Mouse (Mus musculus) right cerebral cortex, adult 18-20 months (tissue): ENCODE results near the gene Spata31d1a.
A peak's percentile ranks its signal among the peaks of the same experiment; 100 is the strongest.
"Not testable (repeated sequence)": the region's sequence is repeated elsewhere in the genome, so short reads cannot be mapped to it uniquely, and the experiment has no call there.

ENCODE experiments used
- DNase-seq: peaks from one replicate; pipeline ENCODE4 v3.0.0; 2022; ENCODE audit warnings: mixed read lengths

Spata31d1a gene

DNA sequence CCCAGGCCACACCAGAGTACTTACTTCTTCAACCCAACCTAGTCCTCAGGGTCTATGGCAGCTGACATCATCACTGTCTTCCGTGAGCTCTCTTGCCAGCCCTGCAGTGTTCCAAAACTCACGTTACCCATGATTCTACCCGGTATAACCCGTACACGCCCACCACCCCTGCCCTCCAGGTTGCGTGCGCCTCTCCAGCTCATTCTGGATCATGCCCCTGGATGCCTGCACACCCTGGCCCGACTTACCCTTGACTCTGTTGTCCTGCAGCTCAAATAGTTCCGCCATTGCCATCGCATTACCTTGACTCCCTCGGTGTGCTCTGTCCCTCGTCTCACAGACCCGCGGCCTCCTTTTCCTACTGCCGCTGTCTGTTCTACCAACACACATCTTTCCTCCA is at the start of gene Spata31d1a:
Spata31d1a (minus strand) TSS at position 101 of the 400 bp plus-strand sequence.
- no peak for DNase-seq

DNA sequence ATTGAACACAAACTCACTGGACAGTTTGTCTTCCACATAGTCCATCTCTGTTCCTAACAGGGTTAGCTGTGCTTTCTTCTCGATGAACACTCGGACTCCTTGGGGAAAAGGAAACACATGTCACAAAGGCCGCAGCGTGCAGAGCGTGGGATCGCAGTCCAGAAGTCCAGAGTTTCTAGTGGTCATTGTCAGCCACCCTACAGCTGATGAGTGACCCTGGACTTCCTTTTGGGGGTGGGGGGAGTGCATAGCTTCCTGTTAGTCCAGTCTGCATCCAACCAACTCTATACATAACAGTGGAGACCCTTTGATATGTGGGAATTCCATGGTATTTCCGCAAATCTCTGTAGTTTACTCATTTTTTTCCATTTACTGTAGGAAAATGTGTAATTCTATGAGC is 46.8 kb upstream of the Spata31d1a start:
- no peak for DNase-seq

DNA sequence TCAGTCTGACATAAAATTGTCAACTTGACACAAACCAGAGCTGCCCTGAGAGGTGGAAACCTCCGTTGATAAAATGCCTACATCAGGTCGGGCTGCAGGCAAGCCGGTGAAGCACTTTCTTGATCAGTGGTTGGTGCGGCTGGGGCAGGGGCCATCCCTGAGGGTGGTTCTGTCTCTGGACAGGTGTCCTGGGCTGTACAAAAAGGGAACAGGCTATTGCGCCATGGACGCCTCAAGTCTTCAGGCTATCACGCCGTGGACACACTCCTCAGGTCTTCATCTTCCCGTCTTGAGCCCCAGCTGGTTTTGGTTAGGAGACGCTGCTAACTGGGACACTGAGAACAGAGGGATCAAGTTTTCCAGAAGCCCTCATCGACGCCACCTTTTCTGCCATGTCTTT is 40.2 kb upstream of the Spata31d1a start:
- no peak for DNase-seq

DNA sequence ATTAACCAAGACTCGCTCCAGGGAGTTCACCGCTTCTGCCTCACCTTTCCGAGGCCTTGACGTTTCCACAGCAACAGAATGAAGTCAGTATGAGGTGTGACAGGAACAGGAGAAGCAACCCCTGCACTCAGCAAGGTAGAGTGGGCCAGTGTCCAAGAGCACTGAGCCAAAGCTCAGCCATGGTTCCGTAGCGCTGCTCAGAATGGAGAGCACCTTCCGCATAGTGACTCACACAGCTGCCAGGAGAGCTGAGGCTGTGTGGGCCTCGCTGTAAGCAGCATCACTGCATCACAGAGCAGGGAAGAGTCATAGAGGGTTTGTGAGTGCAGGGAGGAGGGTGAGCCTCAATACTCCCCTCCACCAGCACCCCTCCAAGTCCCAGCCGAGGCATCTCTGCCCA is 36.6 kb upstream of the Spata31d1a start, which contains the start of gene 1700014D04Rik:
1700014D04Rik (minus strand) TSS at position 42 of the 400 bp plus-strand sequence.
- peak; percentile 83 for DNase-seq

DNA sequence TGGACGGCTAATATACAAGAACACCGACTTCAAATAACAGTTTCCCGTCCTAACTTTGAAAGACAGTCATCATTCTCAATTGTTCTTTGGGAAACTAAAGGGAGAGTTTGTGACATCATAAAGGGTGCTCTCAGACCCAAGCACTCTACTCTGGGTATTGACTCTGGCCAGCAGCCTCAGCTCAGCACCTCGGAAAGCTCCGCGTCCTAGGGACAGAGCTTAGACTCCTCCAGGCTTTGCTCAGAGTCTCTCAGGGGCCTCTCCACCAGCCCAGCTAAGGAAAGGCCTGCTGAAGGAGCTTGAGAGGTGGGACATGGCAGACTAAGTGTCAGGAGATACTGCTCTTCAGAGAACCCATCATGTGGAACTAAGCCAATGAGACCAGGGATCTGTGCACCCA is 36.0 kb upstream of the Spata31d1a start:
- no peak for DNase-seq

DNA sequence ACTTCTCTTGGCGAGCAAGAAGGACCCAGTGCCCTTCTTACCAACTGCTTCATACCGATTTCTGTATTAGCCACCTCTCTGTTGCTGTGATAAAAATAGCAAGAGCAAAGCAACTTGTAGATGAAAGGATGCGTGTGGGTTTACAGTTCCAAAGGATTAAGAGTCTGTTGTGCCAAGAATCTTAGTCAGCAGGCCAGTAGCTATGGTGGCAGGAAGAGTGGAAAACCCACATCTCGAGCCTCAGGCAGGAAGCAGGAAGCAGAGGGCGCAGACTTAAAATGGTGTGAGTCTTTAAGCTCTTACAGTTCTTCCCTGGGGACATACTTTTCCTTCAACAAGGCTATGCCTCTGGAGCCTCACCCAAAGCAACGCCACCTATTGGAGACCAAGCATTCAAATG is 35.3 kb upstream of the Spata31d1a start:
- DNase-seq = peak; percentile 45

DNA sequence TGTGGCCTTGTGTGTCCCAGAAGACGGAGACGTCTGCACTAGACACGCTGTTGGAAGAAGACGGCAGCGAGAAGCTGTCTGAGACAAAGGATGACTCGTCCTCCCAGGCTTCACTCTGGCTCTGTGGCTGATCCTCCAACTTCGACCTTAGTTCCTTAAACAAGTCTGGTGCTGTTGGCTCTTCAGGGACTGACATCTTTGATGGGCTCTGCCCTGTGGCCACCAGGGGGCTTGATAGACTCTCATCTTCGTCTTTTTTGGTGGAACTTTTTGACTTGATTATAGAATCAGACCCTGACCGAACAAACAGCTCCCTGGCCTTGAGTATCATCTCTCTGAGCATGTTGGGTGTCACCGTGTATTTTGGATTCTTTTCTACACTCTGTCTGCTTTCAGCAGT is 31.6 kb upstream of the Spata31d1a start:
- no peak for DNase-seq

DNA sequence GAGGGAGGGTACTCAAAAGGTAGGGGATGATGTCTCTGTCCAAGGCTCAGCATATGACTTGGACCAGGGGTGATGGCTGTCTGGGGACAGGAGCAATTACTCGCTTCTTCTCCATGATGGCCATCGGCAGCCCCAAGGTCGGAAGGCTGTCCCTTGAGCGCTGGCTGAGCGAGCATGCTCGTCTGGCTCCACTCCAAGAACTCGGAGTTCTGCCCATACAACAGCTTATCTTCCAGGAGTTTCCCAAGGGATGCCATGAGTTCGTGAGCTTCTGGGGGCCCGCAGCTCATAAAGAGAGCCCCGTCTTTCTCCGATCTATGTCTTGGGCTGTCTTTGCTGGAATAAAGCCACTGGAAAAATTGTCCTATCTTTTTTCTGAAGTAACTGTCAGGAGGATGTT is 31.0 kb upstream of the Spata31d1a start:
- DNase-seq = no peak

DNA sequence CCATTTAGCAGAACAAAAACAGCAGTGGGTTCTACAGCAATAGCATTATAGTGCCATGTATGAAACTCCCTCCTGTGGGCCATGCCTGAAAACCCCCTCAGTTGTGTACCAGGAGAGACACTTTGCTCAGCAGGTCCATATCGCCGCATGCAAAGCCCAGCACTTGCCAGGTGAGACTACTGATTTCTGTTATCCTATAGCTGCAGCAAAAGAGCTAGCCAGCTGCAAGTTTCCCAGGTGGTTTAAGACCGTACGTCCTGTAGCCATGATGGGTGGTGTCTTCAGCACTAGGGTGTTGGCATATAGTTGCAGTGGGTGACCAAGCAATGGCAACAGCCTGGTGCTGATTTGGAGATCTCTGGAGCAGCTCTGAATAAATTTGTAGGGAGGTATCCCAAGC is 29.3 kb upstream of the Spata31d1a start:
- no peak for DNase-seq

DNA sequence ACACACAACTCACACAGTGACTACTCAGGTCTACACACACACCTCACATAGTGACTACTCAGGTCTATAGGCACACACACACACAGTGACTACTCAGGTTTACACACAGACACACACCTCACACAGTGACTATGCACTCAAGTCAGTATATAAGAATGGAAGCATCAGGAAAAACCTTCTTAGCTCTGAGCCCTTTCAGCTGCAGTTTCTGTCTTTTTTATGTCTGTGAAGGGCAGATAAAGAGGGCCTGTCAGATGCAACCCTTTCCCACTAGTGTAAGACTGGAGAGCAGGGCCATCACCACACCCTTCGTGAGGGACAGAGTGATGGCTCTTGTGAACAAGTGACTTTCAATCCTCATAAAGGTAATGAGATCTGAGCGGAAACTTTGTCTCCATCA is 28.3 kb upstream of the Spata31d1a start:
- no peak for DNase-seq

DNA sequence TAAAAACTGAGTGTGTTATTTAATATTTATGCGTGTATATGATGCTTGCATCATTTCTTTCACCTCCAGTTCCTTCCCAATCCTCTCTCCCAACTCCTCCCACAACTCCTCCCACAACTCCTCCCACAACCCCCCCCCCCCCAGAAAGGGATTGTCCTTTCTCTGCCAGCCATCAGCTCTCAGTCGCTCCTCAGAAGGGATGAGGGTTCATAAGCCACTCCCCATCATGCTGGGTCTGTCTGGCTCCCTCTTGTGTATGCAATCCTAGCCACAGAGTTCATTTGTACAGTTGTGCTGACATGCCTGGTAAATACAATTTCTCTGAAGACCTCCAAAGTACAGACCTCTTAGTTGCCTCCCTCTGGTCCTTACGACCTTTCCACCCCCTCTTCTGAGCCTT is 25.1 kb upstream of the Spata31d1a start:
- DNase-seq = no peak

DNA sequence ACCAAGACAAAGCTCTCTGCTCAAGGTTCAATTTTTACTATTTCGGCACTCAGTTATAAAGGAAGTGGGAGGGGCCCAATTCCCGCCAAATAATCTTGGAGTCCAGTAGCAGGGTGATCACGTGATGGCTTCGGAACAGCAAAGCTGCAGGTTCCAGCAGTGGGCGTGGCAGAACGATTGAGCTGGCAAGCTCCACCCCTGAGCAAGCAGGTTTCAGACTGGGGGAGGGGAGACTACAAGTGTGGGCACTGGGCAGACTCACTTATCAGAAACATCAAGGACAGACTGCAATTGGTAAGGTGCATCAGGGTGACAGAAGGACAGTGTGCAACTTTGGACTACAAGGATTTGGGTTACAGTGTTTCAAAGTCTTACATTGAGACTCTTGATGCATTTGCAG is 24.2 kb upstream of the Spata31d1a start:
- not testable (repeated sequence) for DNase-seq

DNA sequence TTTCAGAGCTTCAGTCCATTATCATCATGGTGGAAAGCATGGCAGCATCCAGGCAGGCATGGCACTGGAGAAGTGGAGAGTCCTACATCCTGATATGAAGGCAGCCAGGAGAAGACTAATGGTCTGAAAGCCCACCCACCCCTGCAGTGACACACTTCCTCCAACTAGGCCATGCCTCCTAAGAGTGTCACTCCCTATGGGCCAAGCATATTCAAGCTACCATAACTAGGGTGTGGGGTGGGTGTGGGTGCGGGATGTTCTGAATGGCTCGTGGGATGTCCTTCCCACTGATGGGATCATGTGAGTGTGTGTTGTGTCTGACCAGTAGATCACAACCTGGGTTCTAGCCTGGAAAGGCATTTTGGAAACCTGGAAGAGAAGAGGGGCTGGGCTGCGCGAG is 23.8 kb upstream of the Spata31d1a start:
- no peak for DNase-seq

DNA sequence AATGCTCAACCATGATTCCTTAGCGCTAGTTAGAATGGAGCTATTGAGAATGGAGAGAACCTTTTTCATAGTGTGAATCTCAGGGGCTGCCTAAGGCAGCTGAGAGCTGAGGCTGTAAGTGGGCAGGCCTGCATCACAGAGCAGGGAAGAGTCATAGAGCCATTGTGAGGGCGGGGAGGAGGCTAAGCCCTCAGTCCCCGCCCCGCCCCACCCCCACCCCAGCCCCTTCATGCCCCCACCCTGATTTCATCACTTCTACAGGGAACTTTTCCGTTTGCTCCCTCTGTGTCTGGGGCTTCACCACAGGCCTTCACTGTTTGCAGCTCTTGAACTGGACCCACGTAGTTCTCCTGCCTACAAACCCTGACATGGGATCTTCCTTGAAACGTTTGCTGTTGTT is 21.5 kb upstream of the Spata31d1a start, which contains the start of gene Spata31d1d:
Spata31d1d (minus strand) TSS at position 101 of the 400 bp plus-strand sequence.
- no peak for DNase-seq

DNA sequence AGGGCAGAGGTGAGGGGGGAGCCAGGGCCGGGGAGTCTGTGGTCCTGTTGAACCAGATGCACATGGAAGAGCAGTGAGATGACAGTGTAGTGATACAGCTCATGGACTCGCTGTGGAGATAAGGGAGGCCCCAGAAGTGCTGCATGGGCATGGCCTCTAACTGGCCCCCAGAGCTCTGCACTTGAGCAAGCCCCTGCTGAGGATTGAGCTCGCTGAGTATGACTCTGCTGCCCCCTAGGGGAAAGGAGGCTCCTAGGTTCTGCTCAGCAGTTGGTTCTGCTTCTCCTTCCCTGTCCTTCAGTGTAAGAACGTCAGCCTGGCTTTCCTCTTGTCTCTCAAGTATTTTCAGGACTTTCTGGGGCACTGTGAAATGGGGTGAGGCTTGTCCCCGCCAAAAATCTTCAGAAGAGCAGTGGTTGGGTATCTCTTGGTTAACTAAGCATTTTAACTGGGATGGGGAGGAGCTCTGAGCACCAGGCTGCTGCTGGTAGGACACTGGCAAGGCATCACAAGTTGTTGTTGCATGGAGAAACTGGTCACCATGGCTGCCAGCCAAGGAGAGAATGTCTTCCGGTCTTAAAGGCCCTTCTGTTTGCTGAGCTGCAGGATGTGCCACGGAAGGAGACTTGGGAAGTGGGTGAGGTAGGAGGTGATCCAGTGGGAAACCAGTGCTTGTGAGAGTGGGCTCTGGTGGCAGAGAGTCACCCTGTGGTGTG is 18.4 kb upstream of the Spata31d1a start:
- DNase-seq = peak; percentile 84

DNA sequence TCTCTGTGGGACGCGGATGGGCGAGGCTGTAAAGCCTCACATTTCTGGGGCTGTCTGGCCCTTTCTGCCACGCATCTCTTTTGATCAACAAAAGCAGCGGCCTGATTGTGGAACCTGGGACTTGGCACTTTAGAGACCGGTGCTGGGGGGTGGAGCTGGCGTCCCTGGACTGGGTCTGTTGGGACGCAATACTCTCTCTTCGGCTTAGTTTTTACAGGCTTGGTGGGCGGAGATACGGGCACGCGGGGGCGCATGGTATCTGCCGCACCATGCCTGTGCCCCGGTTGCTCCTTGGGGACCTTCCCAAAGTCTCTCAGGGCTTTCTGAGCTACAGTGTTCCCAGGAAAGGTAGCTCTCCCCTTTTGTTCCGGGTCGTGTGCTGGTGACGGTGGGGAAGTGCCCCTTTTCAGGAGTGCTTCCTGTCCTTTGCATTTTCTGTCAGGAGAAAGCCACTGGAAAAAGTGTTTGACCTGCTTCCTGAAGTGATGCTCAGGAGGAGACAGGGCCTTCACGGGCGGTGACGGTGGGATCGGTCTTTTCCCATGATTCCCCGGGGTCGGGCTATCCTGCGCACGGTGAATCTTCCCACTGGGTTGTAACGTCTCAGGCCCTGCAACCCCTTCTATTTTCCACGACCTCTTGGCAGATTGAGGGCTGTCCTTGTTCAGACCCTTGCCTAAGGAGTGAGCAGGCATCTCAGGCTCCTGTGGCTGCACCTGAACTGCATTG is 16.2 kb upstream of the Spata31d1a start:
- no peak for DNase-seq

DNA sequence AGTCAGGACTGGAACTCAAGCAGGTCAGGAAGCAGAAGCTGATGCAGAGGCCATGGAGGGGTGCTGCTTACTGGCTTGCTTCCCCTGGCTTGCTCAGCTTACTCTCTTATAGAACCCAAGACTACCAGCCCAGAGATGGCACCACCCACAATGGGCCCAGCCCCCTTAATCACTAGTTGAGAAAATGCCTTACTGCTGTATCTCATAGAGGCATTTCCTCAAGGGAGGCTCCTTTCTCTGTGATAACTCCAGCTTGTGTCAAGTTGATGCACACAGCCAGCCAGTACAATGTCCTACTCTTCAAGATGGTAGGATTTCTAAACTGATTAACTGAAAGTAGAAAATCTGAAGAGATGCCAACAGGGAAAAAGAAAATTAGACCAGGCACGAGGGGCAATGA is 12.0 kb upstream of the Spata31d1a start:
- DNase-seq = not testable (repeated sequence)

DNA sequence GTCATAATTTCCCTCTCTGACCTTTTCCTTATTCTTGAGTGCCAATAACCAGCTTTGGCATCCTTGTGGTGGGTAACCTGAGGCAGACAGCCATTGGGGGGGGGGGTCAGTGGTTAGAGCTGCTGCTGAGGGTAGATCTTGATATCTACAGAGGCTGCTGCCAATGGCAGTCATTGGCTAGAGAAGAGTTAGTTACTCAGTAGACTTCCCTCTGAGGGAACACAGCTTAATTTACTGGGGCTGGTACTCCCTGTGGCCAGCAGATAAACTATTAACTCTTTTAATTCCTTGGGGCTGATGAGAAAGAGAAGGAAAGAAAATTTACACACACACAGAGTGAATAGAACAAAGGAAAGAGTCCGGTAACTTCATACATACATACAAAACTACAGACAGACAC is 9.3 kb upstream of the Spata31d1a start:
- DNase-seq = no peak

DNA sequence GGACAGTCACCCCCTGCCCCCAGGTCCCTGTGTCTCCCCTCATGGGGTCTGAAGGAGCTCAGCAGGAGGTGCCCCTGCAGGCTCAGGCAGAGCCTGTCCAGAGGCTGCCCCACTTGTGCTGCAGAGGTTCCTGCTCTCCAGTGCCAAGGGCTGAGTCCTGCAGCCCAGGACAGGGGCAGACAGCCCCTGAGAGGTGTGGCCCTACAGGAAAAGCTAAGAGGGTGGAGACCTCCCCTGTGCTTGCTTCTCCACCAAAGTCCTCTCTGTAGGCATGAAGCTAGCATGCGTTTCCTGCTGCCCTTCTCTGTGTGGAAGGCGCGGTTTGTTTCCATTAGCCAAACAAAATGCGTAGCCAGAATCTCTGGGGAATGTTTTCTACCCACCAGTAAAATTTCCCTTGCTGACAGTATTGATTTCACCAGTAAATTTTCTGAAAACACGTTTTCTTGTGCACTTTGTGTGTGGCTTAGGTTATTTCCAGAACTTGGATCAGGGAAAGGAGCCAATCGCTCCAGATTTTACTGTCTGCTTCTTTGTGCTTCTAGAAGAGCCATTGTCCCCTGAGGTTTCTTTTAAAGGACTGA is 8.8 kb upstream of the Spata31d1a start:
- not testable (repeated sequence) for DNase-seq

DNA sequence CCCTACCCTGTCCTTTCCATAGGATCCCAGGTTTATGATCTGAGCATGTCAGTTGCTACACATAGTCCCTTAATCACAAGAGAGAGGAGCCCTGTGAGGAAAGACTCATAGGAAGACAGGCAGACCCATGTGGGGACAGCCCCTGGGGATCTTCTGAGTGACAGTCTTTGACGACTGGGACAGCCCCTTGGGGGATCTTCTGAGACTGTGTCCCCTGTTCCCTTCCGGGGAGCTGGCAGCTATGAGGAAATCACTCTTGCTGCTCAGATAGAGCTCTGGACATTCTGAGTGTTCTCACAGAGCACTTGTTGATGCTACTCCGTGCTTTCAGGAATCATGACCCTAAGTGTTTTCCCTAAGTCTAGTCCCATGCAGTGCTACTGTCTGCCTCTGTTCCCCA is 3.6 kb upstream of the Spata31d1a start:
- DNase-seq = no peak

DNA sequence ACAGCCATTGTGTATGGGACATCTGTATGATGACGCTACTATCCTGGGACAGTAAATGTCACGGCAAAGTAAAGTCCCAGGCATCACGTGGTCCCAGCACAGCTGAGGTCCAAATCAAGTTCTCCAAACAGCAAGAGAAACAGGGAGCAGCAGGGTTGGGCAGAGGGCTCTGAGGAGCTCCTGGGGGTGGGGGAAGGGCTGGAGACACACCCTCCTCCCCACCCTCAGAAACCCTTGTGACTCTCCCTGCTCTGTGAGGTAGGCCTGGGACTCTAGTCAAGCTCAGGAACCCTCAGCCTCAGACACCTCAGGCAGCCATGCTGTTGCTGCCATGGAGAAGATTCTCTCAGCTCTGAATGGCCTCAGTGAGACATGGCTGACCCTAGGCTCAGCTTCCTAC is 1.9 kb upstream of the Spata31d1a start, which contains the start of gene Spata31d1b:
Spata31d1b (plus strand) TSS at position 301 of the 400 bp plus-strand sequence.
- DNase-seq = not testable (repeated sequence)

DNA sequence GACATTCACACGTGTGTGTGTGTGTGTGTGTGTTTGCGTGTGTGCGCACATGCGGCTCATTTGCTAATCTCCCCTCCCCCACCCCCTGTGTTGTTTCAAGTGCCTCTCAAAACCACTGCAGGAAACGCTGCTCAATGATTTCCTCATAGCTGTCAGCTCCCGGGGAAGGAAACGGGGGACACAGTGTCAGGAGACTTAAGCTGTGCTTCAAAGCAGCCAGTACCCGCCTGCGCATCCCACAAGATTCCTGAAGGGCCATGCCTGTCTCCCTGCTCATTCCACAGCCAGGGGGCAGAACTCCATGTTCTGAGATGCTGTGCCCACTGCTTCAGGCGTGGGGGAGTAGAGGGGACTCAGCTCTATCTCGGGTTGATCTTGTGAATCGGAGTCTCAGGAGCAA is 5.6 kb downstream of the Spata31d1a start:
- peak; percentile 60 for DNase-seq

DNA sequence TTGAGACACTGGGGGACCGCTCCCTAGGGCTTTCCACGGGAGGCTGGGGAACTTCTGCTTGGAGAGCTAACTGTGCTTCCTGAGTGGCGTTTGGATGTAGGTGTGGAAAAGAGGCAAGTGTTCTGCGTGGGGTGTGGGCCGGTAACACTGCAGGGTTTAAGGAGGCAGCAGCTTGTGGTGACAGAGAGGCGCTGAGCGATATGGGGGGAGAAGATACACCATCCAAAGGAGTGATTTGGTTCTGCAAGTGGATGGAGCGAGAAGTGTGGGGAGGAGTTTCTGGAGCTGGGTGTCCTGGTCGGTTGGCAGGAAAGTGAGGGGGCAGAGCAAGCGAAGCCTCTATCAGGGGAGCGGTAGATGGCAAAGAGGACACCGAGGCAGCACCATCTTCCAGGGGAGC is 6.6 kb downstream of the Spata31d1a start:
- DNase-seq = peak; percentile 79

DNA sequence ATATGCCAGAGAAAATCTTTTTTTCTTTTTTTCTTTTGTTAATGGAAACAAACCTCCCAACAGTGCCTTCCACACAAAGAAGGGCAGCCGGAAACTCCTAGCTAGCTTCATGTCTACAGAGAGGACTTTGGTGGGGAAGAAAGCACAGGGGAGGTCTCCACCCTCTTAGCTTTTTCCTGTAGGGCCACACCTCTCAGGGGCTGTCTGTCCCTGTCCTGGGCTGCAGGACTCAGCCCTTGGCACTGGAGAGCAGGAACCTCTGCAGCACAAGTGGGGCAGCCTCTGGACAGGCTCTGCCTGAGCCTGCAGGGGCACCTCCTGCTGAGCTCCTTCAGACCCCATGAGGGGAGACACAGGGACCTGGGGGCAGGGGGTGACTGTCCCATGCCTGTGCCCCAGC is 10.0 kb downstream of the Spata31d1a start:
- DNase-seq = not testable (repeated sequence)
